Mouse (Mus musculus) embryonic facial prominence, embryonic 10.5 days (tissue): ENCODE results near the gene Serpinb1b. TPM values are rescaled to one million over a fixed set of nuclear protein-coding genes. Genes with fewer than 3 reads are reported as not detected.

Experiments
- DNase-seq: peaks from one replicate; pipeline ENCODE4 v3.0.0-alpha.2; 2017; ENCODE audit warnings: low spot score
- H3K27ac ChIP-seq: fragments of 300-500 bp; sonication (generic); replicated peaks from 2 replicates; pipeline ENCODE4 v1.5.1; 2016; ENCODE audit warnings: mild to moderate bottlenecking
- H3K27me3 ChIP-seq: fragments of 300-500 bp; sonication (generic); replicated peaks from 2 replicates; pipeline ENCODE4 v1.6.1; 2016; ENCODE audit warnings: low read depth, mild to moderate bottlenecking; ENCODE audit not compliant: poor library complexity, severe bottlenecking
- H3K36me3 ChIP-seq: fragments of 300-500 bp; sonication (generic); replicated peaks from 2 replicates; pipeline ENCODE4 v1.6.1; 2016; ENCODE audit warnings: mild to moderate bottlenecking, moderate library complexity
- H3K4me1 ChIP-seq: fragments of 300-500 bp; sonication (generic); 2 replicates; pipeline ENCODE4 v1.6.1; 2016
- H3K4me3 ChIP-seq: fragments of 300-500 bp; sonication (generic); 2 replicates; pipeline ENCODE4 v1.5.1; 2016; ENCODE audit warnings: mild to moderate bottlenecking, moderate library complexity
- H3K9me3 ChIP-seq: fragments of 300-500 bp; sonication (generic); 2 replicates; pipeline ENCODE4 v1.6.1; 2016; ENCODE audit warnings: mild to moderate bottlenecking
- WGBS: fragments of 180-500 bp; shearing (Covaris S2); methylation state at CpG from one replicate; pipeline ENCODE4 v1.1.7; 2016; 5-methylcytosine and 5-hydroxymethylcytosine counted together
- polyA plus RNA-seq: library from polyadenylated mRNA; unstranded; fragments of >200 nt; fragmentation: Nextera tagmentation; extraction: Ambion mirVana; gene quantifications from 2 replicates; pipeline ENCODE4 v1.2.1, GENCODE M21; 2016

Serpinb1b gene
- polyA plus RNA-seq, 1 experiment from 2014 or later, result 0.59 TPM

DNA sequence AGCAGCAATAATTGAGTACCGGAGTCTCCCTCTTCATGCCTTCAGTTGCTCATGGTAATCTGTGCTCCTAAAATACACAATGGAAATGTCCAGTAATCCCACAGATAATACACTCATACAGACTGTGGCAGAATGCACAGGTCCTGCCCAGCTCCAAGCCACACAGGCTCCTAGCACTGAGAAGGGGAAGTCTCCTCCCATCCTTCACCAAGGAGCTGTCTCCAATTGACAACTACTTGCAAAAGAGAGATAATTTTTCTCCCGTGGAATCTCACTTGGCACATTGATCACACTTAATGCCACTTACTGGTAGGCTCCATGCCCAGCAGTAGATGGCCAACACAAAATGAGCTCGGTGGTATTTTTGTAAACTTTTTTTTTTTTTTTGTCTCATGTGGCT lies 2.1 kb upstream of the Serpinb1b start:
- Histone ChIP-seq H3K4me1 (peaks cover 9% of the 10 kb centered on the region; the same call in 1 of the 2 replicates), H3K36me3 (no peaks in the 10 kb centered on the region), H3K9me3 (no peaks in the 10 kb centered on the region), H3K4me3 (no peak overlapping the region), H3K27me3 (no peaks in the 10 kb centered on the region), H3K27ac (no peak overlapping the region)
- DNase-seq, result no peak
- 84% methylated on average over 3 of the region's 3 CpGs for WGBS

DNA sequence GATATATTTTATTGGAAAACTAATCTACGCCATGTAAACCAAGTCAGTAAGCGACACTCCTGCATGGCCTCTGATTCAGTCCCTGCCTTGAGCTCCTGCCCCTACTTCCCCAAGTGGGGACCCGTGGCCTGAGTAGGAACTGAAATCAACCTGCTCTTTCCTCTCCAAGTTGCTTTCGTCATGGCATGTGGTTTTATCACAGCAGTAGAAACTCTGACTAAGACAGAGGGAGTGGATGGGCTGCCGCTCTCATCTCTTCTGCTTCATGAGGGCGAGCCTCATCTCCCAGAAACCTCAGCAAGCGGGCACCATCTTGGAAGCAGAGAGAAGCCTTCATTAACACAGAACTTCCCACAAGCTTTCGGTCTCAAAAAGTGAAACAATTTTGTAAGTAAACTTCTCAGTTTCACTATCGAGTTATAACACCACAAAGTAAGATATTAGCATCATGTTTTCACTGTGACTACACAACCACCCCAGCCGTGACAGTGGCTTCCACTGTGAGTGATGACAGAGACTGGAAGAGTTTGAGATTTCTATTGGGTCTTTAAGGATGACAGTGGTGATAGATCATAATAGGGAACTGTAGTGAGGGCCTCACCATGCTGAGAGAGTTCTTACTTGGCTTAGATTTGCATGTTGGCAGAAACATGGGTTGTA lies 1.2 kb upstream of the Serpinb1b start:
- Histone ChIP-seq H3K9me3 (no peaks in the 10 kb centered on the region), H3K4me1 (peaks cover 9% of the 10 kb centered on the region; the same call in 1 of the 2 replicates), H3K4me3 (no peak overlapping the region), H3K27ac (no peak overlapping the region), H3K36me3 (no peaks in the 10 kb centered on the region), H3K27me3 (no peaks in the 10 kb centered on the region)
- 88% methylated on average over 10 of the region's 10 CpGs for WGBS
- DNase-seq, result no peak

DNA sequence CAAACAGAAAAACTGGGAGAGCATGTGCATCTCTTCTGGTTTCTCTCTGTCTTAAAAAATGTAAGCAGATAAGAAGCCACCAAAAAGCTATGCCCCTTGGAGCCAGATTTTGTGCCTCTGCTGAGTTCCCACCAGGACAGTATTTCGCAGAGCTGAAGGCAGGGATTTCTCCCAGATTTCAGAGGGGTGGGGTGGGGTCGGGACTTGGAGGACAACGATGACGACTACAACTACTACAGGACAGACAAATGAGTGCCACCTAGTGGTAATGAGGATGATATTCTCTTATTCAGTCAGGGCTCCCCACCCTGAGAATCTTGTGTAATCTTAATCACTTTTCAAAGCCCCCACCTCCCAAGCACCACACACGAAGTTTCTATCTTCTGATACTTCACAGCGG lies 1.0 kb downstream of the Serpinb1b start:
- Histone ChIP-seq H3K4me1 (peaks cover 9% of the 10 kb centered on the region; the same call in 1 of the 2 replicates), H3K27ac (no peak overlapping the region), H3K36me3 (no peaks in the 10 kb centered on the region), H3K9me3 (no peaks in the 10 kb centered on the region), H3K4me3 (no peak overlapping the region), H3K27me3 (no peaks in the 10 kb centered on the region)
- DNase-seq, result peak; percentile 25
- WGBS, result 23% methylated on average over 6 of the region's 6 CpGs

DNA sequence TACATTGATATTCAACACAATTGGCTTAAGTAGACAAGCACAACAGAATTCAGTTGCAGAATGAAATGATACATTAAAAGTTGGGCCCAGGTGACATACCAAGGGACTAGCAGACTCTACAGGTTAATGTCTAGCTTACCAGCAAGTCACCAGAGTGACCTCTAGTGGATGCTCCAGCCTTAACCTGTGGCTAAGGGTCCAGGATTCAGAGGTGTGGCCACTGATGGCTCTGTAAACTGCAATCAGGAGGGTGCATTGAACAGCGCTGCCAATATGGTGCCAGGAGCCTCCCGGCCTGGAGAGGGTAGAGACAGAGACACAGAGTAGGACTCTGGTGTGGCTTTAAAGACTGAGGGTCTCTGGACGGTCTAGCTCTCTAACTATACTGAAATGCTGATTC lies 2.0 kb downstream of the Serpinb1b start:
- no peak overlapping the region for H3K27ac ChIP-seq
- H3K27me3 ChIP-seq, result no peaks in the 10 kb centered on the region
- no peaks in the 10 kb centered on the region for H3K9me3 ChIP-seq
- DNase-seq, result no peak
- no peak overlapping the region for H3K4me3 ChIP-seq
- no peaks in the 10 kb centered on the region for H3K36me3 ChIP-seq
- WGBS, result 25% methylated on average over 3 of the region's 3 CpGs
- H3K4me1 ChIP-seq, result peaks cover 12% of the 10 kb centered on the region

DNA sequence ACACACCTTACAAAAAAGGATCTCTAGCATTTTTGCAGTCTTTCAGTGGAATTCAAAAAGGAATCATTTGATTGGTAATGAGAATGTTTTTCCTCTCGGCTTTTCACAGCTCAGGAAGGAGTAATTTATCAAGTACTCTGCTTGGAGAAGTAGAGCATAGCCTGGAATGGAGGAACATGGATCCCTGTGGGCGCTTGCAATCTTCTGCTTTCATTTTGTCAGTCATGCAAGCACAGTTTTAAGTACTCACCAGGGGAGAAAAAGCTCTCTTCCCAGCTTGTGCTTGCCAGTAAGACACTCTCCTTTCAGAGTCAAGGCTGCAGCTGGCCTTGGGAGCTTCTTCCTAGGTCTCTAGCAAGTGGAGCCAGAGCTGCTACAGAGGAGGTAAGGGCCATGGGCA lies 5.5 kb downstream of the Serpinb1b start:
- Histone ChIP-seq H3K4me1 (peaks cover 14% of the 10 kb centered on the region; the same call in 1 of the 2 replicates), H3K36me3 (no peaks in the 10 kb centered on the region), H3K27ac (no peak overlapping the region), H3K9me3 (peaks cover 9% of the 10 kb centered on the region; the same call in 1 of the 2 replicates), H3K4me3 (no peak overlapping the region), H3K27me3 (no peaks in the 10 kb centered on the region)
- WGBS, result 66% methylated on average over 2 of the region's 2 CpGs
- no peak for DNase-seq

DNA sequence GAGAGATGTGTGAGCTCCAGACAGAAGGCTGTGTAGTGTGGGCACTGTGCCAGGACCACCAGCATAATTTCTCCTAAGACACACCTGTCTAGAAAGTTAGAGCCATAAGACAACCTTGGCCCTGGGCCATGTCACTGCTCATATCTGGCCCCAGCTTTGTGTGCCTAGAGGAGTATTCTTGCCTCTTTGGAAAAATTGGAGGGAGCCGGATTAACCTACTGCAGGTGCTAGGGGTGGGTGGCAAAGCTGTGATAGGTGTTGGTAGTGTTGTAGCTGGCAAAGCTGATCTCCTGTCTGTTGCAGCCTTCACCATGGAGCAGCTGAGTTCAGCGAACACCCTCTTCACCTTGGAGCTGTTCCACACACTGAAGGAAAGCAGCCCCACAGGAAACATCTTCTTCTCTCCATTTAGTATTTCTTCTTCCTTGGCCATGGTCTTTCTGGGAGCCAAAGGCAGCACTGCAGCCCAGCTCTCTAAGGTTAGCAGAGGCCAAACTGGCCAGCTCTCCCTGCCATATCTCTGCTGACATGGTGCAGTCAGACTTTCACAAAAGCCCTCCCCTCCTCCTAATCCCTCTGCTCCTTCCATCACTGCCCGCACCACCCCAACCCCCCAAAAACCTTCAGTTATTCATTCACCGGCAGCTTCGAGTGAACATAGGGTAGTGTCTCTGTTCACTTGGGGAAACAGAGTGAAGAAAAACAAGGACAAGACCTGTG lies 6.8 kb downstream of the Serpinb1b start:
- Histone ChIP-seq H3K9me3 (peaks cover 10% of the 10 kb centered on the region; the same call in 1 of the 2 replicates), H3K4me3 (no peak overlapping the region), H3K4me1 (peaks cover 11% of the 10 kb centered on the region; the same call in 1 of the 2 replicates), H3K27ac (no peak overlapping the region), H3K27me3 (no peaks in the 10 kb centered on the region), H3K36me3 (no peaks in the 10 kb centered on the region)
- DNase-seq, result no peak
- WGBS, result 70% methylated on average over 5 of the region's 5 CpGs

DNA sequence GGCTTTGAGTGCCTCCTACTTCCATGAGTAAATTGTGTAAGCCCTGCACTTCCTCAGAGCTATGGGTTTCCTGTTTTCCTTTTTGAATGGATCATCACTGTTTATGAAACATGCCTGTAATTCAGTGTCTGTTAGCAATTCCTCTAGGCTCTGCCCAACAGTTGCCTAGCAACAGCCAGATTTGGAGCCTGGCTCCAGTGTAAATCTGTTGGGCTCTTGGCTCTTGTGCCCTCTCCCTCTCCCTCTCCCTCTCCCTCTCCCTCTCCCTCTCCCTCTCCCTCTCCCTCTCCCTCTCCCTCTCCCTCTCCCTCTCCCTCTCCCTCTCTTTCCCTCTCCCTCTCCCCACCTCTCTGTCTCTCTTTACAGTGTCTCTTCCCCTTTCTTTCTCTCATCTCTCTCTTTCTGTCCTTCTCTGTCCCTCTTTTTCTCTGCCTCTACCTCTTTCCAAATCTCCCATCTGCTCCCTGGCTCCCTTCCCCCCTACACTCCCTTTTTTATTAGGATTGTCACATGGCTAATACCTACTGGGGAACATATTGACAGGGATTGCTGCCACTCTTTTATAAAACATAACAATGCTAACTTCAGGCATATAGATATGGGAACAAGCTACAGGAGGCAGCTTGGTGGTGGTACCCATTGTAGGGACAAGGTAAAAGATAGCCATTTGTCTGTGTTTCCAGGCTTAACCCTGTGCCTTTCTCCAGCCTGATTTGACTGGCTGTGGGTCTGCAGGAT lies 7.5 kb downstream of the Serpinb1b start:
- Histone ChIP-seq H3K27ac (no peak overlapping the region), H3K9me3 (peaks cover 10% of the 10 kb centered on the region; the same call in 1 of the 2 replicates), H3K27me3 (no peaks in the 10 kb centered on the region), H3K36me3 (no peaks in the 10 kb centered on the region), H3K4me1 (peaks cover 11% of the 10 kb centered on the region; the same call in 1 of the 2 replicates), H3K4me3 (no peak overlapping the region)
- no peak for DNase-seq

DNA sequence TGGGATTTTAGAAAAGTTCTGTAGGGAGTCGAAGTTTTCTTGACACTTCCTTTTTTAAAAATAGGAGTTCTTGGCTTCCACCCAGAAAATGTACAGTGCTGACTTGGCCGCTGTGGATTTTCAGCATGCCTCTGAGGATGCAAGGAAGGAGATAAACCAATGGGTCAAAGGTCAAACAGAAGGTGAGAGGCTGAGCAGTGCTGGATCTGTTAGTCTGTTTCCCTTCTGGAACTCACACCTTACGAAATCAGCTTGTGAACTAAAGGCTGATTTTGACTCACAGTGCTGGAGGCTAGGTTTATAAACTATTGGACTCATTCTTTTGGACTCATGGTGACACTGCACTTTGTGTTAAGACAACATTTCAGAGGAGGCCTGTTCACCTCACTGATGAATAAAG lies 11.2 kb downstream of the Serpinb1b start:
- no peak for DNase-seq
- Histone ChIP-seq H3K36me3 (no peaks in the 10 kb centered on the region), H3K27ac (no peak overlapping the region), H3K9me3 (peaks cover 10% of the 10 kb centered on the region; the same call in 1 of the 2 replicates), H3K4me3 (no peak overlapping the region), H3K4me1 (peaks cover 11% of the 10 kb centered on the region; the same call in 1 of the 2 replicates), H3K27me3 (no peaks in the 10 kb centered on the region)
- WGBS, result 76% methylated on average over 3 of the region's 3 CpGs

DNA sequence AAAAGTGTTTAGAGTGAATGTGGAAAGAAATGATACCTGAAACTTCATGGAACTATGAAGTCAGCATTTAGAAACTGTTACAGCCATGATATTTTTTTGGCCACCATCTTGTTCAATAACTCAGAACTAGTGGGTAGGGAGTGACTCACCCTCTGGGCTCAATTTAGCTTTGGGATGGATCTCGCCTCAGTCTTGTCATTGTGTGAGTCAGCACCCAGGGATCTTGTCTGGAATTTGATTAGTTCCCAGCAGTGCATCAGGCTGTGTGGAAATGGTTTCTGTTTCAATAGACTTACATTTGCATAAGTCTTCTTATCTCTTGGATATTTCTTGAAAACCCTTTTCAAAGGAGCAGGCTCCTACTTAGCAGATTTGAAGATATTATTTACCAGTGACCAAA lies 12.2 kb downstream of the Serpinb1b start:
- no peak for DNase-seq
- Histone ChIP-seq H3K27me3 (no peaks in the 10 kb centered on the region), H3K4me1 (peaks cover 6% of the 10 kb centered on the region; the same call in 1 of the 2 replicates), H3K4me3 (no peak overlapping the region), H3K27ac (no peak overlapping the region), H3K36me3 (no peaks in the 10 kb centered on the region), H3K9me3 (peaks cover 10% of the 10 kb centered on the region; the same call in 1 of the 2 replicates)
- WGBS, result 69% methylated on average over 1 of the region's 1 CpGs

DNA sequence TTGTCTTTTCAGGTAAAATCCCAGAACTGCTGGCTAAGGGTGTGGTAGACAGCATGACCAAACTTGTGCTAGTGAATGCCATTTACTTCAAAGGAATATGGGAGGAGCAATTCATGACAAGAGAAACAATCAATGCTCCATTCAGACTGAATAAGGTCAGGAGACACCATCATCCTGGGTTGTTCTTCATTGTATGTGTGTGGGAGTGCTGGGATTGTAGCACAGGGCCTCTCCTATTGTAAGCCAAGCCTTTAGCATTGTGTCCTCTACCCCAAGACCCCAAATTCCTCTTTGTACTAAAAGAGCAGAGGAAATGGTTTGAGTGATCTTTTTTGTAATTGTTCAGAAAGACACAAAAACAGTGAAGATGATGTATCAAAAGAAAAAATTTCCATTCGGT lies 12.9 kb downstream of the Serpinb1b start:
- Histone ChIP-seq H3K27me3 (no peaks in the 10 kb centered on the region), H3K4me3 (no peak overlapping the region), H3K9me3 (peaks cover 10% of the 10 kb centered on the region; the same call in 1 of the 2 replicates), H3K27ac (no peak overlapping the region), H3K4me1 (no peaks in the 10 kb centered on the region), H3K36me3 (no peaks in the 10 kb centered on the region)
- 93% methylated on average over 1 of the region's 1 CpGs for WGBS
- DNase-seq, result no peak

DNA sequence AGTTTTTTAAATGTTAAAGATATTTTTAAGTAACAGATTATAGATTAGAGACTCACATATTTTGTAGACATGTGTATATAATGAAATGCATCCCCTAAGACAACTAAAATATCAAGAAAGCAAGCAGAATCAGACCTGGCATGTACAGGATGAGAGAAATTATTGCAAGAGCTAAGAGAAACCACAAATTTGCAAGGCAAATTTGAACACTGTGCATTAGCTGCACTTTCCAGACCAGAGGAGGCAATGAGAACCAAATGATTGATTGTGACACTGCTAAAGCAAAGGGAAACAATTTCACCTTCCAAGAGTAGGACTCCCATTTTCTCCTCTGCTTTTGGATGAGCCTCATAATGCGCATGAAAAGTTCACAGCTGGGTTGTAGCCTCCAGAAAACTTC lies 17.2 kb downstream of the Serpinb1b start:
- Histone ChIP-seq H3K9me3 (no peaks in the 10 kb centered on the region), H3K27me3 (no peaks in the 10 kb centered on the region), H3K27ac (no peak overlapping the region)

DNA sequence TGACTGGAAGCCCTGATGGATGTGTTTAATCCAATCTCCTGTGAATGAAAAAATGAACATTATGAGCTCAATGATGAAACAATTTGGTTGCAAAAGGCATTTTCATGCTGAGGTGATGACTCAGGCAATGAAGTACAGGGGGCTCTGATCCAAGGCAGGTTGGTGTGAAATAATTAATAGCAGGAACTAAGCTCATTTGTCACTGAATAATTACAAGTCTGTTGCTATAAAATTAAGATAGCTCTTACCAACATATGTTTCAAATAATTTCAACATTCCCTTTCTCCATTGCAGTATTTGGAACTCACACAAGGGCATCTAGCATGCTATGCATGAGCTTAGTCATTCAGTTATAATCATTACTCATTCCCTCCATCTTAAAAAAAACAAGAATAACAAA lies 27.3 kb downstream of the Serpinb1b start:
- DNase-seq, result no peak
- no peak overlapping the region for H3K4me3 ChIP-seq
- H3K27ac ChIP-seq, result no peak overlapping the region
- no peaks in the 10 kb centered on the region for H3K4me1 ChIP-seq
- no peaks in the 10 kb centered on the region for H3K27me3 ChIP-seq
- H3K9me3 ChIP-seq, result 0 out of 2 replicates have a peak, but pooled peaks cover 4% of the 10 kb centered on the region
- no peaks in the 10 kb centered on the region for H3K36me3 ChIP-seq

More for the DNA sequence above, 17.2 kb downstream of the Serpinb1b start:
- H3K36me3 ChIP-seq, result no peaks in the 10 kb centered on the region
- DNase-seq, result no peak
- H3K4me3 ChIP-seq, result no peak overlapping the region
- WGBS, result 85% methylated on average over 1 of the region's 1 CpGs
- no peaks in the 10 kb centered on the region for H3K4me1 ChIP-seq
